Mouse (Mus musculus): Measurements from ENCODE around the gene Gsc2. TPM values are rescaled to one million over a fixed set of nuclear protein-coding genes. Genes with fewer than 3 reads are reported as not detected.

The Gsc2 gene
- polyA plus RNA-seq, 1 experiment from 2014 or later = not detected

DNA sequence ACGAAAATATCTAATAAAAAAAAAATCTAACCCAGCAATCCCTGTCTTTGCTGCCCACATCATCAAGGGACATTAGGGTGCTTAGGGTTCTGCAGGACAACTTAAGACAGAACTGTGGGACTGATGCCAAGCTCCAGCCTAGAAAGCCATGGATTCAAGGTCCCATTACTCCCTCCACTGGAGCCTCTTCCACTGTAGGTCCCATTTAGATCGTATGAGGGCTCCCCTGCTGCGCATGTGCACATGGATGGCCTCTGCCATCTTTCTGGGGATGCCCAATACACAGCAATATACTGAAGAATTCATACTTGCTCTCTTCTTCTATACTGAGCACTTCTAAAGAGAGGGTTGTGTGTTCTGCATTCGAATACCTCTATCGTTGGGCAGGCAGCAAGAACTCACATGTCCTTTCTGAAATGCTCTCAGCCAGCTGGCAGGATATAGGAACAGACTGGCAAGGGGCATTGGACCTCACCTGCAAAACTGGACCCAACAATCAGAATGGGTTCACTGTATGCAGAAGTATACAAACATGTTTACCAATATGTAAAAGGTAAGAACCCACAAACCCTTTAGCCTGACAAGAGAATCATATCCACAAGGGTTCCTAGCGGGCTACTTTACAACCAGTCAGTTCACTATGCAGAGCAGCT is 25.0 kb downstream of the Gsc2 start:
- H3K4me3 ChIP-seq = peak overlapping the region; percentile 95
- ATAC-seq (replicated peaks; ENCODE audit: insufficient number of reproducible peaks, insufficient read depth, low FRiP score, low read depth) = no peak
- 82% methylated on average over 6 of the region's 6 CpGs for WGBS
- no peak overlapping the region for H3K9ac ChIP-seq
- no peaks in the 10 kb centered on the region for H3K27me3 ChIP-seq
- no peaks in the 10 kb centered on the region for H3K36me3 ChIP-seq
- peak overlapping the region; percentile 73 for H3K4me2 ChIP-seq
- H3K4me1 ChIP-seq (replicated peaks) = peaks cover 30% of the 10 kb centered on the region
- no peaks in the 10 kb centered on the region for H3K9me3 ChIP-seq (replicated peaks)
- H3K27ac ChIP-seq = no peak overlapping the region

DNA sequence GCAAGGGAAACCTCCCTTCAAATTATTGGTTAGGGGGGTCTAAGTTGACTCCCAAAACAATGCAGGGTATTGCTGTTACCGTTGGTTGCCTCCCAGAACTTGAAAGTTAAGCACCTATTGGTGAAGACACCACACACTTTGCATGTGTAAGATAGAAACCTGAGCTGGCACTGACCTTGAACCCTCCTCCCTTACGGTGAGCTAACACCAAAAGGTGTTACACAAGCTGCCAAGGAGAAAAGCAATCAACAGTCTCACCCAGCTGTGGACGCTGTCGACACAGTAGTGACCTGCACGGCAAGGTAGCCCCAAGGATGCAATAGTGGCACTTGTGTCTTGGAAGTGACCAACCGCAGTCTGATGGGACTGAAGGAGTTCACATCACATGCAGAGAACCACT is 30.7 kb downstream of the Gsc2 start:
- H3K9ac ChIP-seq = no peak overlapping the region
- no peak for ATAC-seq (replicated peaks; ENCODE audit: insufficient number of reproducible peaks, insufficient read depth, low FRiP score, low read depth)

GRCm38 (mm10) chr16:17882196-17882595 is 32.7 kb downstream of the Gsc2 start:
- no peak for ATAC-seq (replicated peaks; ENCODE audit: insufficient number of reproducible peaks, insufficient read depth, low FRiP score, low read depth)
- Histone ChIP-seq H3K9ac (no peak overlapping the region), H3K36me3 (no peaks in the 10 kb centered on the region; the same call in 1 of the 2 replicates), H3K4me3 (no peak overlapping the region), H3K27ac (no peak overlapping the region), H3K9me3 (replicated peaks) (no peaks in the 10 kb centered on the region), H3K4me2 (no peak overlapping the region), H3K4me1 (replicated peaks) (peaks cover 20% of the 10 kb centered on the region), H3K27me3 (no peaks in the 10 kb centered on the region)

More for the DNA sequence above, 30.7 kb downstream of the Gsc2 start:
- H3K4me2 ChIP-seq = no peak overlapping the region
- no peak overlapping the region for H3K27ac ChIP-seq
- no peaks in the 10 kb centered on the region for H3K9me3 ChIP-seq (replicated peaks)
- peaks cover 20% of the 10 kb centered on the region for H3K4me1 ChIP-seq (replicated peaks)
- no peaks in the 10 kb centered on the region for H3K27me3 ChIP-seq
- 60% methylated on average over 6 of the region's 6 CpGs for WGBS
- no peak overlapping the region for H3K4me3 ChIP-seq
- H3K36me3 ChIP-seq = no peaks in the 10 kb centered on the region; the same call in 1 of the 2 replicates

GRCm38 (mm10) chr16:17879571-17879970 is 35.3 kb downstream of the Gsc2 start:
- no peak overlapping the region for H3K4me3 ChIP-seq
- H3K9ac ChIP-seq = no peak overlapping the region
- no peak overlapping the region for H3K27ac ChIP-seq
- H3K27me3 ChIP-seq = no peaks in the 10 kb centered on the region
- no peaks in the 10 kb centered on the region for H3K9me3 ChIP-seq (replicated peaks)
- 80% methylated on average over 4 of the region's 4 CpGs for WGBS
- ATAC-seq (replicated peaks; ENCODE audit: insufficient number of reproducible peaks, insufficient read depth, low FRiP score, low read depth) = no peak
- H3K36me3 ChIP-seq = no peaks in the 10 kb centered on the region; the same call in 1 of the 2 replicates
- H3K4me2 ChIP-seq = no peak overlapping the region
- H3K4me1 ChIP-seq (replicated peaks) = peaks cover 29% of the 10 kb centered on the region

GRCm38 (mm10) chr16:17876096-17876495 is 38.8 kb downstream of the Gsc2 start:
- ATAC-seq (replicated peaks; ENCODE audit: insufficient number of reproducible peaks, insufficient read depth, low FRiP score, low read depth) = no peak
- Histone ChIP-seq H3K9me3 (replicated peaks) (no peaks in the 10 kb centered on the region), H3K9ac (no peak overlapping the region), H3K27ac (no peak overlapping the region), H3K4me2 (no peak overlapping the region), H3K27me3 (no peaks in the 10 kb centered on the region), H3K36me3 (peaks cover 7% of the 10 kb centered on the region; the same call in 1 of the 2 replicates), H3K4me3 (no peak overlapping the region), H3K4me1 (replicated peaks) (peaks cover 37% of the 10 kb centered on the region)
- 87% methylated on average over 1 of the region's 1 CpGs for WGBS

GRCm38 (mm10) chr16:17875174-17875573 is 39.7 kb downstream of the Gsc2 start:
- 30% methylated on average over 4 of the region's 4 CpGs for WGBS
- no peak overlapping the region for H3K4me3 ChIP-seq
- no peaks in the 10 kb centered on the region for H3K9me3 ChIP-seq (replicated peaks)
- no peak overlapping the region for H3K4me2 ChIP-seq
- peaks cover 9% of the 10 kb centered on the region; the same call in 1 of the 2 replicates for H3K36me3 ChIP-seq
- no peaks in the 10 kb centered on the region for H3K27me3 ChIP-seq
- peak overlapping the region; percentile 52 for H3K27ac ChIP-seq
- H3K4me1 ChIP-seq (replicated peaks) = peaks cover 41% of the 10 kb centered on the region
- ATAC-seq (replicated peaks; ENCODE audit: insufficient number of reproducible peaks, insufficient read depth, low FRiP score, low read depth) = no peak; the same call in 1 of the 2 replicates
- no peak overlapping the region for H3K9ac ChIP-seq

DNA sequence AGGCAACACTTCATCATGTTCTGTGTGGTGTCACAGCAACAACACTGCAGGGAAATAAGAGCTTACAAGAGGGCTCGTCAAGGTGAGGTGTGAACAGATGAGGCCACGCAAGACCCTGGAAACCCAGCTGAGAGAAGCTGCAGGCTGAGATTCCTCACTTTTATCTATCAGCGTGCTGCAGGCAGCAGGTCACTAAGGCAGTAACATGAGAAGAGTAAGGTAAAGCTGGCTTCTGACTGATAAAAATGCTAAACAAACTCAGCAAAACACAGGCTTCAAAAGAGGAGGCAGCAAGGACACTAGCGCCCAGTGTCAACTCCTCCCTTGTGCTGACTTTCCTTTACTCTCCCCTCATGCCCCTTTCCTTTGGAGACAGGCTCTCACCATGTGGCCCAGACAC is 41.9 kb downstream of the Gsc2 start:
- H3K9ac ChIP-seq = no peak overlapping the region
- 21% methylated on average over 4 of the region's 4 CpGs for WGBS
- no peak for ATAC-seq (replicated peaks; ENCODE audit: insufficient number of reproducible peaks, insufficient read depth, low FRiP score, low read depth)

GRCm38 (mm10) chr16:17871248-17871647 is 43.6 kb downstream of the Gsc2 start:
- Histone ChIP-seq H3K9ac (no peak overlapping the region), H3K4me1 (replicated peaks) (peaks cover 36% of the 10 kb centered on the region)
- WGBS = 42% methylated on average over 5 of the region's 5 CpGs

More for the DNA sequence above, 41.9 kb downstream of the Gsc2 start:
- Histone ChIP-seq H3K27me3 (no peaks in the 10 kb centered on the region), H3K4me3 (no peak overlapping the region), H3K27ac (peak overlapping the region; percentile 17), H3K4me1 (replicated peaks) (peaks cover 36% of the 10 kb centered on the region), H3K9me3 (replicated peaks) (no peaks in the 10 kb centered on the region), H3K36me3 (peaks cover 11% of the 10 kb centered on the region; the same call in 1 of the 2 replicates), H3K4me2 (no peak overlapping the region)

GRCm38 (mm10) chr16:17865770-17866169 is 49.1 kb downstream of the Gsc2 start:
- Histone ChIP-seq H3K36me3 (0 out of 2 replicates have a peak, but pooled peaks cover 8% of the 10 kb centered on the region), H3K9ac (no peak overlapping the region), H3K27ac (no peak overlapping the region), H3K27me3 (no peaks in the 10 kb centered on the region), H3K4me1 (replicated peaks) (peaks cover under 1% of the 10 kb centered on the region; the same call in 1 of the 2 replicates), H3K4me2 (no peak overlapping the region), H3K9me3 (replicated peaks) (no peaks in the 10 kb centered on the region), H3K4me3 (no peak overlapping the region)
- no peak for ATAC-seq (replicated peaks; ENCODE audit: insufficient number of reproducible peaks, insufficient read depth, low FRiP score, low read depth)
- 74% methylated on average over 6 of the region's 6 CpGs for WGBS

More at GRCm38 (mm10) chr16:17871248-17871647, 43.6 kb downstream of the Gsc2 start:
- peaks cover 14% of the 10 kb centered on the region; the same call in 1 of the 2 replicates for H3K36me3 ChIP-seq
- ATAC-seq (replicated peaks; ENCODE audit: insufficient number of reproducible peaks, insufficient read depth, low FRiP score, low read depth) = no peak
- no peaks in the 10 kb centered on the region for H3K9me3 ChIP-seq (replicated peaks)
- no peak overlapping the region for H3K4me3 ChIP-seq
- no peaks in the 10 kb centered on the region for H3K27me3 ChIP-seq
- no peak overlapping the region for H3K4me2 ChIP-seq
- no peak overlapping the region for H3K27ac ChIP-seq

DNA sequence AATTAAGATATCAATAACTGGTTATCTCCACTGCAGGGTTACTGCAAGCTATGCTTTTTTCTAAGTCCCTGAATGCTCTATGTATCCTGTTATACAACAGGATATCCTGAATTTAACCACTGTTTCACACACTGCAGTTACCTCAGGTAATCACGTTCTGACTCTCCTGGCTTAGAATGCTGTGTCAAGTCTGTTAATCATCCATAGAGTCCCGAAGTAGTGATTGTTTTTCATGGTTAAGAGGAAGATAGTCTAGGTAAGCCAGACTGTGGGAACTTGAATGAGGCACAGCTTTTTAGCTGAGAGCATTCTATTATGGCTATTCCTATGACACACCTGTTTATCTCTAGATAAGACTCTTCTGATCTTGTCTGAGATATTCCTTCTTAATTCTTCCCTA is 49.6 kb downstream of the Gsc2 start:
- ATAC-seq (replicated peaks; ENCODE audit: insufficient number of reproducible peaks, insufficient read depth, low FRiP score, low read depth) = no peak
- no peak overlapping the region for H3K4me2 ChIP-seq
- H3K4me1 ChIP-seq (replicated peaks) = no peaks in the 10 kb centered on the region; the same call in 1 of the 2 replicates
- no peak overlapping the region for H3K4me3 ChIP-seq
- 0 out of 2 replicates have a peak, but pooled peaks cover 7% of the 10 kb centered on the region for H3K36me3 ChIP-seq
- 85% methylated on average over 2 of the region's 2 CpGs for WGBS
- no peak overlapping the region for H3K27ac ChIP-seq
- no peaks in the 10 kb centered on the region for H3K27me3 ChIP-seq
- H3K9me3 ChIP-seq (replicated peaks) = no peaks in the 10 kb centered on the region
- no peak overlapping the region for H3K9ac ChIP-seq

Measured in heart, embryonic 15.5 days (tissue).